Mouse (Mus musculus): ENCODE data around the gene Foxp3.

Gene Foxp3

DNA sequence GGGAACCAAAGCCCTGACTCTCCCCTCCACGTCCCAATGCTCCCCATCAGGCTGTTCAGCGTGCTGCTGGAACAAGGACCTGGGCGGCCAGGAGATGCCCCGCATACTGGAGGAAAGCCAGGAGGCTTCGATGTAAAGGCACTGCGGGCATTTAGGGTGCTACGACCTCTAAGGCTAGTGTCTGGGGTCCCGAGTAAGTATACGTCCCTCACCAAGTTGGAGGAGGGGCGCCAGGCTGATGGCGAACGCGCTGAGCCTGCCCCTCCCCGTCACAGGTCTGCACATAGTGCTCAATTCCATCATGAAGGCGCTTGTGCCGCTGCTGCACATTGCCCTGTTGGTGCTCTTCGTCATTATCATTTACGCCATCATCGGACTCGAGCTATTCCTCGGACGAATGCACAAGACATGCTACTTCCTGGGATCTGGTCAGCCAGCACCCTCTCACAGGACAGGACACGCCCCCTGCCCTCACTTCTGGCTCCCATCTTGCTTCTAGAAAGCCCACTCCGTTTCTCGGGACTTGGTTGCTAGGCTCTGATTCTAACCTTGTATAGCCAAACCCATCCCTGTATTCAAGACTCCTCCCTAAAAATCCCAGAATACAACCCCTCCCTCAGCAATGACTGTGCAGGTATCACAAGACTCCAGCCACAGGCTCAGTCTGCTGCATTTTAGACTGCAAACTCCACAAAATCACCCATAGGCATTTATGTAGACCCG is 37.3 kb downstream of the Foxp3 start:
- DNase-seq (ENCODE audit: low spot score in 2 of 2): no peak

DNA sequence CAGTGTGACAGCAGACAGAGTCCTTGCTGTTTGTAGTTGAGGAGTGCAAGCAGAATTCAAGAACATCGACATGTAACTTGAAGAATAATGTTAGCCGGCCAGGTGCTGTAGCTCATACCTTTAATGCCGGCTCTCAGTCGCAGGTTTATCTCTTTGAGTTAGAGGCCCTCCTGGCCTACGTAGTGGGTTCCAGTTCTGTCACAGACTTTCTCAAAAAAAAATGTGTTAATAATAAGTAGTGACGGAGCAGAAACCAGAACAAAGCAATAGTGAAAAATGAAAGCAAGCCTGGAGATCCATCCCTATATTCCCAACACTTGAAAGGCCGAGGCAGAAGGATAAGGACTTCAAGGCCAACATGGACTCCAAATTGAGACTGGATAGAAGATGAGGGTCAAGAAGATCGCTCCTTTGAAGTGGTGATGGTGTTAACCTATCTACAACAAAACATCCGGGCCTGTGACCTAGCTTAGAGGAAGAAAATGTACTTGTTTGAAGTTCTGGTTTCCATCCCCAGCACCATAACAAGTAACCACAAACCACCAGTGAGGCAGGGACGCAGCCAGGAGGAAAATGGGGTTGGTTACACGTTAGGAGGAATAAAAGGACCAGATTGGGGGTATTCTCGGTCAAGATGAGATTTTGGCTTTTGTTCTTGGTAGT is 44.6 kb downstream of the Foxp3 start:
- DNase-seq (ENCODE audit: low spot score in 2 of 2): no peak

DNA sequence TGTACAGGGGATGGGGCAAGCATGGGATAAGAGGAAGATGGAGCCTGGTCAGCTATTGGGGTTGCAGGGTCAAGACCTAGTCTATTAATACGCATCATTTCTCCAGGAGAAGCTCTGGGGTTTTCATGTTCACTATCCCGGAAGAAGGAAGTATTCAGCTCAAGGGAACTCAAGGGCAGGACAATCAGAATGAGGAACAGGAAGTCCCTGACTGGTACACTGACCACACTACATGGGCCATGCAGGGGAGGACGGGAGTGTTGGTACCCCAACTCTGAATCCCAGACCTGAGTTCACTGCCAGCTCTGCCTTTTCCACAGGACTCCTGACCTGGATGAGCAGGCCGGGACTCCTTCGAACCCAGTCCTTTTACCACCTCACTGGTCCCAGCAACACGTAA is 59.1 kb downstream of the Foxp3 start:
- no peak for DNase-seq (ENCODE audit: low spot score in 2 of 2)

GRCm38 (mm10) chrX:7635101-7635500 is 61.7 kb downstream of the Foxp3 start:
- DNase-seq (ENCODE audit: low spot score in 2 of 2): no peak

- peak; percentile 78 to 89 for DNase-seq (ENCODE audit: low spot score in 2 of 2)
These were observed 65.1 kb downstream of the Foxp3 start, which contains the start of gene Syp for GRCm38 (mm10) chrX:7638401-7639091. Gene Syp (plus strand): TSS chrX:7638471.

GRCm38 (mm10) chrX:7639536-7640325 is 66.3 kb downstream of the Foxp3 start:
- no peak for DNase-seq (ENCODE audit: low spot score in 2 of 2)

DNA sequence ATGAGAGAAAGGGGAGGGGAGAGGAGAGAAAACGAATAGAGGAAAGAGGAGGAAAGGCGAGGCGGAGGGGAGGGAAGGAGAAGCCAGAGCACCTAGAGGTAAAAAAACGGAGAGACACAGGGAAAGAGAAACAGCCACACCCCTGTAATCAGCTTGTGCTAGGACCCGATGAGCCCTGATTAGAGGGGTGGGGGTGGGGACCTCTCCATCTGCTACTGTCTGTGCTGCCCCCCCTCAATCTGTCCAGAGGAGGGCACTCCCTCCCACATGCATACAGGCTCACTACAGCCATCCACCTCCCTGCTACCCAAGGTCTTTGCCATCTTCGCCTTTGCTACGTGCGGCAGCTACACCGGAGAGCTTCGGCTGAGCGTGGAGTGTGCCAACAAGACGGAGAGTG is 67.3 kb downstream of the Foxp3 start:
- no peak for DNase-seq (ENCODE audit: low spot score in 2 of 2)

All from thymus, postnatal 10 days (tissue).